Mouse (Mus musculus) intestine, embryonic 16.5 days (tissue): ENCODE measurements around the gene Rgs9bp. TPM values are rescaled to one million over a fixed set of nuclear protein-coding genes. Genes with fewer than 3 reads are reported as not detected.
"Not testable (repeated sequence)": the region's sequence is repeated elsewhere in the genome, so short reads cannot be mapped to it uniquely, and the experiment has no call there.

Experiments
- ATAC-seq: fragments of 200-750 bp; cut with Nextera tagmentation; 2 replicates; pipeline ENCODE4 v1.8.0; 2017; ENCODE audit warnings: moderate TSS enrichment, moderate library complexity
- H3K27ac ChIP-seq: fragments of 300-500 bp; sonication (generic); 2 replicates; pipeline ENCODE4 v1.5.1; 2014; ENCODE audit warnings: mild to moderate bottlenecking, low read length
- H3K27me3 ChIP-seq: fragments of 300-500 bp; sonication (generic); replicated peaks from 2 replicates; pipeline ENCODE4 v1.6.1; 2014; ENCODE audit warnings: low read length, control low read depth, mixed read lengths; ENCODE audit not compliant: control insufficient read depth, insufficient read depth
- H3K36me3 ChIP-seq: fragments of 300-500 bp; sonication (generic); 2 replicates; pipeline ENCODE4 v1.6.1; 2014; ENCODE audit warnings: low read length, control low read depth; ENCODE audit not compliant: control insufficient read depth, insufficient read depth
- H3K4me1 ChIP-seq: fragments of 300-500 bp; sonication (generic); 2 replicates; pipeline ENCODE4 v1.6.1; 2014; ENCODE audit warnings: low read length, control low read depth, mixed read lengths; ENCODE audit not compliant: control insufficient read depth, insufficient read depth
- H3K4me2 ChIP-seq: fragments of 300-500 bp; sonication (generic); 2 replicates; pipeline ENCODE4 v1.6.1; 2014; ENCODE audit warnings: low read depth, low read length, control low read depth
- H3K4me3 ChIP-seq: fragments of 300-500 bp; sonication (generic); 2 replicates; pipeline ENCODE4 v1.5.1; 2014; ENCODE audit warnings: mild to moderate bottlenecking, low read length
- H3K9ac ChIP-seq: fragments of 300-500 bp; sonication (generic); 2 replicates; pipeline ENCODE4 v1.6.1; 2014; ENCODE audit warnings: low read depth, low read length
- H3K9me3 ChIP-seq: fragments of 300-500 bp; sonication (generic); 2 replicates; pipeline ENCODE4 v1.6.1; 2016; ENCODE audit warnings: low read length, control low read depth; ENCODE audit not compliant: control insufficient read depth
- WGBS: fragments of 180-500 bp; shearing (Covaris S2); extraction: QIAGEN DNeasy Blood & Tissue Kit; methylation state at CpG from one replicate; pipeline ENCODE4 v1.1.7; 2014; 5-methylcytosine and 5-hydroxymethylcytosine counted together
- polyA plus RNA-seq: library from polyadenylated mRNA; unstranded; fragments of >200 nt; fragmentation: Nextera tagmentation; extraction: Ambion mirVana; gene quantifications from 2 replicates; pipeline ENCODE4 v1.2.1, GENCODE M21; 2015

Rgs9bp gene
- polyA plus RNA-seq, 1 experiment from 2014 or later: 0.04 TPM

DNA sequence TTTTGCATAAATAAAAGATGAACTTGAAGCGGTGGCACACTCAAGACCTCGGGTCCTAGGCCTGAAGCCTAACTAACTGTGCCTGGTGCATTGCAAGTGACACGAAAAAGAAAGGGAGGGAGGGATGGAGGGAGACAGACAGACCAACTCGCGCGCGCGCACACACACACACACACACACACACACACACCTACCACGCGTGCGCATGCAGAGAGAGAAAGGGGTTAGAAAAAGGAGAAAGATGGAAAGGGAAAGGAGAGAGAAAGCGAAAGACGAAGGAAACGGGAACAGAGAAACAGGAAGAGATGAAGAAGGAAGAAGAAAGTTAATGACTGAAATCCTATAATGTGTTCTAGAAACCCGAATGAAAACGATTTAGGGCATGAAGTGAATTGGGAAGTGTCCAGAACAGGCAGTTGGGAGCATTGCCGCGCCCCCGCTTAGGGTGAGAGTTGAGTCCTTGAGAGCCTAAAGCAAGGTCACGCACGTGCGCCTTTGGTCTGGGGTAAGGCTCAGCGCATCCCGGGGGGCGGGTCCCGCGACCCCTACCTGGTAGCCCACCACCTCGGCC is 30.7 kb downstream of the Rgs9bp start:
- H3K27me3 ChIP-seq: no peaks in the 10 kb centered on the region
- peak; percentile 31 for ATAC-seq
- peak overlapping the region; percentile 97 for H3K9ac ChIP-seq
- H3K9me3 ChIP-seq: no peaks in the 10 kb centered on the region
- peak overlapping the region; percentile 100 for H3K27ac ChIP-seq
- peaks cover 22% of the 10 kb centered on the region for H3K4me1 ChIP-seq
- WGBS: 3% methylated on average over 28 of the region's 28 CpGs
- peak overlapping the region; percentile 89 for H3K4me2 ChIP-seq
- H3K4me3 ChIP-seq: peak overlapping the region; percentile 86
- H3K36me3 ChIP-seq: peaks cover 15% of the 10 kb centered on the region

DNA sequence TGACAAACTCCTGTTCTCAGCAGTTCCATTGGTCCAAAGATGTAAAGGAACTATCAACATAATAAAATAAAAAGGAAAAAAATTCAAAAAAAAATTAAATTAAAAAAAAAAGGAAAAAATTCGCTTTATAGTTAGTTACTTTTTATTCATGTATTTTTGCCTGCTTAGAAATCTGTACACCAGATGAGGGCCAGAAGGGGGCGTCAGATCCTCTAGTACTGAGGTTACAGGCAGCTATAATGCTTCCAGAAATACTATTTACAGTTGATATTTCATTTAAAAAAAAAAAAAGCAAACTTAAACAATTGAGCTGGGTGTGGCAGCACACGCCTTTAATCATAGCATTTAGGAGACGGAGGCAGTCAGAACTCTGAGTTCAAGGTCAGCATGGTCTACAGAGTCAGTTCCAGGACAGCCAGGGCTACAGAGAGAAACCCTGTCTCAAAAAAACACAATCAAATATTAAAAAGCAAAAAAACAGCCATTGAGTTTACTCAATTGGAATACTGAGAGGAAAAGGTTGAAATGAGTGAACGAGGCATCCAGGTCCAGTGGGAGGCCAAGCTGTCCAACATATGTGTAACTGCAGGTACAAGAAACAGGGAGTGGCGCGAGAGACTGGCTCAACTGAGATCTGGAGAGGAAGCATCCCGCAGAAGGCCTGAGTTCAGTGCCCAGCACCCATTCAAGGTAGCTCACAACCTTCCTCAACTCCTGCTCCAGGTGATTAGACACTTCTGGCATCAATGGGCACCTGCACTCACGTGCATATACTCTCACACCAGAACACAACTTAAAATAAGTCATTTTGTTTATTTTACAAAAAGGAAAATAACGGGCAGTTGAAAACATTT is 31.4 kb downstream of the Rgs9bp start:
- H3K4me2 ChIP-seq: peak overlapping the region; percentile 89

DNA sequence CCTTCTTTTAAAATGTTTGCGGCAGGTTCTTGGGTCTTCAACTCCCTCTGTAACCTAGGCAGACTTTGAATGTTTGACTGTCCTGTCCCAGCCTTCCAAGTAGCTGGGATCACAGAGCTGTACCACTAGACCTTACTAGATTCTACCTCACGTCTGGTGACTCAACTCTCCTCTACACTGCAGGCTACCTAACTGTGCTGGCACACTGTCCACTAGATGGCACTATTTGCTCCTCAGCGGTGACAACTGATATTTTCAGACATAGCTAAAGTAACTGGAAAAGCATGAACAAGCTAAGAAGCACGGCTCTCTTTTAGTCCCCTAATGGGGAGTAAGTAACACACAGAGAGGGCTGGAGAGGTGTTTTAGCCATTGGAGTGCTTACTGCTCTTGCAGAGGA is 39.5 kb downstream of the Rgs9bp start:
- H3K4me3 ChIP-seq: no peak overlapping the region
- no peaks in the 10 kb centered on the region for H3K9me3 ChIP-seq
- WGBS: 34% methylated on average over 4 of the region's 4 CpGs
- H3K27me3 ChIP-seq: no peaks in the 10 kb centered on the region
- H3K4me1 ChIP-seq: no peaks in the 10 kb centered on the region
- no peak overlapping the region for H3K9ac ChIP-seq
- no peak overlapping the region for H3K27ac ChIP-seq
- H3K36me3 ChIP-seq: peaks cover 11% of the 10 kb centered on the region
- no peak overlapping the region for H3K4me2 ChIP-seq
- peak; percentile 77 for ATAC-seq

More for the DNA sequence above, 31.4 kb downstream of the Rgs9bp start:
- ATAC-seq: no peak
- peak overlapping the region; percentile 100 for H3K27ac ChIP-seq
- H3K9me3 ChIP-seq: no peaks in the 10 kb centered on the region
- peaks cover 22% of the 10 kb centered on the region for H3K4me1 ChIP-seq
- peak overlapping the region; percentile 97 for H3K9ac ChIP-seq
- H3K36me3 ChIP-seq: peaks cover 17% of the 10 kb centered on the region
- H3K27me3 ChIP-seq: no peaks in the 10 kb centered on the region
- peak overlapping the region; percentile 86 for H3K4me3 ChIP-seq
- 52% methylated on average over 10 of the region's 10 CpGs for WGBS

DNA sequence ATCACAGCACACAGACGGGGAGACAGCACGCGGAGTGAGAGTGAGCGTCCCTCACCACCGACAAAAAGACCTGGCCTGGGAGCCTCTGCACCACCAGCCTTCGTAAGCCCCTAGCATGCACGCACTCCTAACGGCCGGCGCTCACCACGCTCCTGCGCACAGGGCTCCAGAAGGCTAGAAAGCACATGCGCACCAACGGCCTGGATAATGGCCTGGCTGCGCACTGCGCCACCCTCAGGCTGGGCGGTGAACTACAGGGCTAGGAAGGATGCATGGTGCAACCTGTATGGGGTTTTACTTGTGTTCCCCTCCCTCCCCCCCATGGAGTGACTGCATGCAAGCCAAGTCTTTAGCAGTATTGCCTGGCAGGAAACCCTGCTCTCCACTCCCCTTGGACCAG is 47.8 kb downstream of the Rgs9bp start, which contains the start of gene Tdrd12:
Tdrd12 (minus strand) TSS at position 184 of the 400 bp plus-strand sequence.
- no peaks in the 10 kb centered on the region for H3K9me3 ChIP-seq
- H3K27ac ChIP-seq: no peak within 1 kb of the TSS
- no peak within 1 kb of the TSS for H3K9ac ChIP-seq
- H3K4me2 ChIP-seq: no peak within 1 kb of the TSS
- 90% methylated on average over 17 of the region's 17 CpGs for WGBS
- H3K27me3 ChIP-seq: no peaks in the 10 kb centered on the region
- no peaks in the 10 kb centered on the region for H3K4me1 ChIP-seq
- H3K4me3 ChIP-seq: no peak within 1 kb of the TSS
- no peaks in the 10 kb centered on the region for H3K36me3 ChIP-seq
- no peak for ATAC-seq

DNA sequence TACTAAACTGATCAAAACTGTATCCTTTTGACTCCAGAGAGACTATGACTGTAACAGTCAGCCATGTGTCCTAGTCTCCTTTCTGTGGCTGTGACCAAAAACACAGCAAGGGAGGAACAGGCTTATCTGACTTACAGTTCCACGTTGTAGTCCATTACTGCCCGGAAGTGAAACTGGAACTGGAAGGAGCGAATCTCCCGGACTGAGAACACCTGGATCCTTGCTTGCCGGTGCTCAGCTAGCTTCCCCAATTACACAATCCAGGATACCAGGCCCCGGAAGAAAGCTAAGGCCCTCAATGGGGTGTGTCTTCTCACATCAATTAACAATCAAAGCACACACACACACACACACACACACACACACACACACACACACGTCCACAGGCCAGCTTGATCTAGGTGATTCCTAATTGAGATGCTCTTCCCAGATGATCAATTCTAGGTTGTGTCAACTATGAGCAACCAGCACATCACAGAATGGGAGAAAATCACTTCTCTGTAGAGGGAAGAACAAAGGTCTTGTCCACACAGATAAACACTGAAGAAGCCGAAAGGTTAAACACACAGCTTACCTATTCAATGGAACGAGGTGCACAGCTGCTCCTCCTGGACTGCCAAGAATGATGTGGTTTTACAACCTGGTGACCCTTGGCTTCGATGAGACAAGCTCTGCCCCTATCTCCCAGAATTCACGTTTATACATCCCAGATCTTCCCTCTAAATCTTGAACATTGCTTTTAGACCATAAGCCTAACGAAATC is 49.5 kb downstream of the Rgs9bp start:
- ATAC-seq: peak; percentile 71
- H3K27me3 ChIP-seq: no peaks in the 10 kb centered on the region
- H3K27ac ChIP-seq: 0 out of 2 replicates have a peak overlapping the region, but pooled peaks have one; percentile 14
- H3K9ac ChIP-seq: 0 out of 2 replicates have a peak overlapping the region, but pooled peaks have one; percentile 33
- H3K9me3 ChIP-seq: no peaks in the 10 kb centered on the region
- H3K4me1 ChIP-seq: no peaks in the 10 kb centered on the region
- 44% methylated on average over 12 of the region's 12 CpGs for WGBS
- H3K4me3 ChIP-seq: 0 out of 2 replicates have a peak overlapping the region, but pooled peaks have one; percentile 5
- peak overlapping the region; percentile 37 for H3K4me2 ChIP-seq
- H3K36me3 ChIP-seq: no peaks in the 10 kb centered on the region

DNA sequence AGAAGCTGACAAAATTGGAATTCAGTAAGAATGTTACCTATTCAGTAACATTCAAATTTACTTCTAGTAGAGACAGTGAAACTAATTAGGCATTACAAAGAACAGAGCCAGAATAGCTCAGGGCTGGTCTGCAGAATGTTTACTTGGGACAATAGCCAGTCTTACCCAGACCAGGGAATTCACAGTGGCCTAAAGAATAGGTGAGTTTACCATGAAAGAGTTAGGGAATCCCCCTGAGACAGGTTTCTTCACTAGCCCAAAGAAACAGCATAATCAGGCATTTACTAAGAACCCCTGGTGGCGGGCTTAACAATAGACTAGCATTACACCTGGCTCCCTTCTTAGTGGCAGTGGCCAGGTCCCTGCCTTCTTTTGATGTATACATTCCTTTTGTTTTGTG is 54.8 kb downstream of the Rgs9bp start:
- not testable (repeated sequence) for H3K9me3 ChIP-seq, H3K27me3 ChIP-seq, ATAC-seq, H3K9ac ChIP-seq, H3K4me1 ChIP-seq, H3K27ac ChIP-seq, H3K4me3 ChIP-seq, H3K4me2 ChIP-seq, H3K36me3 ChIP-seq
- 73% methylated on average over 1 of the region's 1 CpGs for WGBS

DNA sequence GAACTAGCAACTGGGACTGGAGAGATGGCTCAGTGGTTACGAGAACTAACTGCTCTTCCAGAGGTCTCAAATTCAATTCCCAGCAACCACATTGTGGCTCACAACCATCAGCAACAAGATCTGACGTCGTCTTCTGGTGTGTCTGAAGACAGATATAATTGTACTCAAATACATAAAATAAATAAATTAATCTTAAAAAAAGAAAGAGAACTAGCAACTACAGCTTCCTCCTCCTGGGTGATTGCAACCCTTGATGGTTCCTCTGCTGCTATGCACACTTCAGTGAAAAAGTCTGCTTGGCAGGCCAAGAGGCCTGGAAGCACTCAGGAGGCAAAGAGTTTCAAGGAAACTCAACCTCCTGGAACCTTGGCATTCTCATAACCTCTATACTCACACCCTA is 55.4 kb downstream of the Rgs9bp start:
- Histone ChIP-seq H3K9ac (no peak overlapping the region), H3K4me3 (no peak overlapping the region), H3K9me3 (no peaks in the 10 kb centered on the region), H3K27me3 (no peaks in the 10 kb centered on the region), H3K36me3 (no peaks in the 10 kb centered on the region), H3K27ac (no peak overlapping the region), H3K4me2 (no peak overlapping the region), H3K4me1 (no peaks in the 10 kb centered on the region)
- no peak for ATAC-seq
- WGBS: 70% methylated on average over 3 of the region's 3 CpGs
